Mouse (Mus musculus) neutrophil, adult 5-6 weeks (primary cell): Measurements from ENCODE around the gene Krtap4-1. TPM values are rescaled to one million over a fixed set of nuclear protein-coding genes. Genes with fewer than 3 reads are reported as not detected.
"Not testable (repeated sequence)": the region's sequence is repeated elsewhere in the genome, so short reads cannot be mapped to it uniquely, and the experiment has no call there.

Experiments
- ATAC-seq: fragments of 151-379, 151-347 bp; 2 replicates; pipeline ENCODE4 v1.8.0; 2017; ENCODE audit warnings: mild to moderate bottlenecking, moderate TSS enrichment; ENCODE audit not compliant: insufficient number of reproducible peaks, poor library complexity, low FRiP score, severe bottlenecking; ENCODE audit errors: extremely low read depth
- total RNA-seq: library from RNA; stranded (forward); fragments of 200-1000 nt; gene quantifications from 2 replicates; pipeline ENCODE4 v1.2.3, GENCODE M21; 2017

The Krtap4-1 gene
- total RNA-seq, 1 experiment from 2014 or later = not detected

DNA sequence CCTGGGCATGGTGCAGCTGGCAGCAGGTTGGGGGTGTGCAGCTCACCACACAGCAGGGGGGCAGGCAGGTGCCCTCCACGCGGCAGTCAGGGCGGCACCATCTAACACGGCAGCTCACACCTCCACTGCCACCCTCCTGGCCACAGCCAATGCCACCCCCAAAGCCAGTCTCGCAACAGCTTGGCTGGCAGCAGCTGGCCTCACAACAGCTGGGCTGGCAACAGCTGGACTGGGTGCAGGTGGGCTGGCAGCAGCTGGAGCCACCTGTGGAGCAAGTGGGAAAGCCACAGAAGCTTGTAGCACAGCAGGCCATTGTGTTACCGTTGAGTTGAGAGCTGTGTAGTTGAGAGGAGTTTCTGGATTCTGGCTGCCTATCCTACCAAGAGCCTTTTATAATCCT, 30.3 kb downstream of the Krtap4-1 start, which contains the start of gene Krtap9-3:
Gene Krtap9-3, minus strand, starts transcription at position 364 of the 400 bp plus-strand sequence.
- ATAC-seq = not testable (repeated sequence)

DNA sequence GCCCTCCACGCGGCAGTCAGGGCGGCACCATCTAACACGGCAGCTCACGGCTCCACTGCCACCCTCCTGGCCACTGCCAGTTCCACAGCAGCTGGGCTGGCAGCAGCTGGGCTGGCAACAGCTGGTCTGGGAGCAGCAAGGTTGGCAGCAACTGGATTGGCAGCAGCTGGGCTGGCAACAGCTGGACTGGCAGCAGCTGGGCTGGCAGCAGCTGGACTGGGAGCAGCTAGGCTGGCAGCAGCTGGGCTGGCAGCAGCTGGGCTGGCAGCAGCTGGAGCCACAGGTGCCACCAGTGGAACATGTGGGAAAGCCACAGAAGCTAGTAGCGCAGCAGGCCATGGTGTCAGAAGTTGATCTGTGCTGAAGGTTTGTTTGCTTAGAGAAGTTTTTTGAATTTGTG, 37.1 kb downstream of the Krtap4-1 start, which contains the start of gene Krtap1-3:
Gene Krtap1-3, minus strand, starts transcription at position 359 of the 400 bp plus-strand sequence.
- ATAC-seq = no peak

DNA sequence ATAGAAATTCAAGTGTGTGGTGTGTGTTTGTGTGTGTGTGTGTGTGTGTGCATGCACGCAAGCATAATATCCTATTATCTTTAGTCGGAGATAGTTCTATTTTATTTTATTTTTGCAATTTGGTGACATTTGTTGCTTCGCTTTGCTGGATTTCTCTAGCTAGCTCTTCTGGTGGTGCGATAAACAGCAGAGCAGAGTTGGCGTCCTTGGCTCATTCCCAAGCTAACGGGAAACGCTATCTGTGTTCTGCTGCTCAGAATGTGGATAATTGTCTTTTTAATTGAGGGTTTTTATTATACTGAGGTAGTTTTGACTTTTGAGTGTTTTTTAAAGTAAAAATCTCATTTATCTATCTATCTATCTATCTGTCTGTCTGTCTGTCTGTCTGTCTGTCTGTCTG, 42.9 kb downstream of the Krtap4-1 start:
- no peak for ATAC-seq

DNA sequence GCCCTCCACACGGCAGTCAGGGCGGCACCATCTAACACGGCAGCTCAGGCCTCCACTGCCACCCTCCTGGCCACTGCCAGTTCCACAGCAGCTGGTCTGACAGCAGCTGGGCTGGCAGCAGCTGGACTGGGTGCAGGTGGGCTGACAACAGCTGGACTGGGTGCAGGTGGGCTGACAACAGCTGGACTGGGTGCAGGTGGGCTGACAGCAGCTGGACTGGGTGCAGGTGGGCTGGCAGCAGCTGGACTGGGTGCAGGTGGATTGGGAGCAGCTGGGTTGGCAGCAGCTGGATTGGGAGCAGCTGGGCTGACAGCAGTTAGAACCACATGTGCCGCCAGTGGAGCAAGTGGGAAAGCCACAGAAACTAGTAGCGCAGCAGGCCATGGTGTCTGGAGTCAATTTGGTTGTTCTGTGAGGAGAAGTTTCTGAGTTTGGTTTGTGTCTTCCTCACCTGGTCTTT, 44.8 kb downstream of the Krtap4-1 start, which contains the start of gene Krtap1-4:
Gene Krtap1-4, minus strand, starts transcription at position 410 of the 460 bp plus-strand sequence.
- no peak for ATAC-seq

DNA sequence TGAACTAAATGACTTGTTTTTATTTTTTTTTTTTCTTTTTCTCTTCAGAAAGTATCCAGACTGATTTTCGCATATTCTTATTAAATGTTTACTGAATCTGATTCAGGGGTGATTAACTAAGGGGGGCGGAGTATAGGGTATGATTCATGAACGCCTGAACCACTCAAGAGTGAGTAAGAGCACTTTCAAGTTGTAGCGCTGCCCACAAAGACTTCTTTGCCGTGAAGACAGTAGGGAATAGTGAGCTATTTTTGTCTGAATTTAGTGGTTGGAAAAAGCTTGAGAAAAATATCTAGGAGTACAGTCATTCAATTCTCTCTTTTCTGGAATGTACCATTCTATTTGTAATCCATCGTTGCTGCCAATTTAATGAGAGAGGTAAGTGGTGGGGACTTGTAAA, 46.5 kb downstream of the Krtap4-1 start:
- ATAC-seq = no peak

DNA sequence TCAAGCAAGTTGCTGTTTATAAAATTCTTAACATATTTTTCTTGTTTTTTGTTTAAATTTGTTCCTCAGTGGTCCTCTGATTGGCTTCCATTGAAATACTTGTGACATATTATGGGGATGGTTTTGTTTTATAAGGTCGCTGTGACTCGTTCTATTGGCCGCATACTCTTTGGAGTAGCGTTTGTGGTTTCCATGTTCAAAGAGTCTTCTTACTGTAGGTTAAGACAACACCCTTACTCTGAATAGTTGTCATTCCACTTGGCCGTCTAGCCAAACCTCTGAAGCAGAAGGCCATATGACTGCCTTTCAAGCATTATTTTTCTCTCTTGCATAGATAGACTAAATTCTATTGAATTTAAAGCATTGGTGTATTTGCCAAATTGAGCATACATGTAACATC, 47.0 kb downstream of the Krtap4-1 start:
- ATAC-seq = no peak

DNA sequence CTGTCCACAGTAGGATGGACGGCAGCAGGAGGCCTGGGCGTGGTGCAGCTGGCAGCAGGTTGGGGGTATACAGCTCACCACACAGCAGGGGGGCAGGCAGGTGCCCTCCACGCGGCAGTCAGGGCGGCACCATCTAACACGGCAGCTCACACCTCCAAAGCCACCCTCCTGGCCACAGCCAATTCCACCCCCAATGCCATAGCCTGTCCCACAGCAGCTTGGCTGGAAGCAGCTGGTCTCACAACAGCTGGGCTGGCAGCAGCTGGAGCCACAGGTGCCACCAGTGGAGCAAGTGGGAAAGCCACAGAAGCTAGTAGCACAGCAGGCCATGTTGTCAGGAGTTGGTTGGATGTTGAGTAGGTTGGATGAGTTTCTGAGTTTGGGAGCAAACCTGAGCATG, 47.4 kb downstream of the Krtap4-1 start, which contains the start of gene Krtap1-5:
Gene Krtap1-5, minus strand, starts transcription at position 381 of the 400 bp plus-strand sequence.
- ATAC-seq = no peak

Other genes starting within 250 kb of the Krtap4-1 start
- 0.93 TPM in 1 of 2 replicates, not detected in the other for gene Krt10, start 238.9 kb downstream of the Krtap4-1 start, total RNA-seq
- 0.58 TPM in 1 of 2 replicates, not detected in the other for gene Krt12, start 206.0 kb downstream of the Krtap4-1 start, total RNA-seq
- not detected in 2 replicates for gene Krt20, start 190.1 kb downstream of the Krtap4-1 start, total RNA-seq
- 1.5 and 2.9 TPM in 2 replicates for gene Krt23, start 135.1 kb downstream of the Krtap4-1 start, total RNA-seq
- gene Krt39, start 106.9 kb downstream of the Krtap4-1 start, total RNA-seq = not detected in 2 replicates
- gene Krt40, start 85.1 kb downstream of the Krtap4-1 start, total RNA-seq = not detected in 2 replicates
- gene Krtap3-3, start 77.4 kb downstream of the Krtap4-1 start, total RNA-seq = not detected in 2 replicates
- gene Krtap3-2, start 71.4 kb downstream of the Krtap4-1 start, total RNA-seq = not detected in 2 replicates
- not detected in 2 replicates for gene Gm11939, start 68.8 kb downstream of the Krtap4-1 start, total RNA-seq
- gene Krtap3-1, start 61.6 kb downstream of the Krtap4-1 start, total RNA-seq = not detected in 2 replicates
- gene Krtap1-5, start 47.2 kb downstream of the Krtap4-1 start, total RNA-seq = not detected in 2 replicates
- gene Krtap1-4, start 44.6 kb downstream of the Krtap4-1 start, total RNA-seq = not detected in 2 replicates
- not detected in 2 replicates for gene Krtap1-3, start 36.9 kb downstream of the Krtap4-1 start, total RNA-seq
- not detected in 2 replicates for gene Krtap9-3, start 30.1 kb downstream of the Krtap4-1 start, total RNA-seq
- gene Gm11938, start 24.9 kb downstream of the Krtap4-1 start, total RNA-seq = not detected in 2 replicates
- gene Gm11937, start 18.0 kb downstream of the Krtap4-1 start, total RNA-seq = not detected in 2 replicates
- gene Krtap2-4, start 13.4 kb downstream of the Krtap4-1 start, total RNA-seq = not detected in 2 replicates
- gene Gm11562, start 7.8 kb downstream of the Krtap4-1 start, total RNA-seq = not detected in 2 replicates
- not detected in 2 replicates for gene Krtap4-2, start 6.8 kb upstream of the Krtap4-1 start, total RNA-seq
- gene Krtap4-7, start 15.9 kb upstream of the Krtap4-1 start, total RNA-seq = not detected in 2 replicates
- not detected in 2 replicates for gene Gm11555, start 22.0 kb upstream of the Krtap4-1 start, total RNA-seq
- gene Gm11563, start 30.7 kb upstream of the Krtap4-1 start, total RNA-seq = not detected in 2 replicates
- not detected in 2 replicates for gene Krtap4-6, start 37.7 kb upstream of the Krtap4-1 start, total RNA-seq
- gene Gm14190, start 62.5 kb upstream of the Krtap4-1 start, total RNA-seq = not detected in 2 replicates
- gene Gm14180, start 106.1 kb upstream of the Krtap4-1 start, total RNA-seq = not detected in 2 replicates
- not detected in 2 replicates for gene Gm11595, start 144.7 kb upstream of the Krtap4-1 start, total RNA-seq
- gene Krtap4-8, start 152.5 kb upstream of the Krtap4-1 start, total RNA-seq = not detected in 2 replicates
- gene Krtap4-9, start 157.0 kb upstream of the Krtap4-1 start, total RNA-seq = not detected in 2 replicates
- gene Gm11596, start 165.2 kb upstream of the Krtap4-1 start, total RNA-seq = not detected in 2 replicates
- not detected in 2 replicates for gene Gm11569, start 170.7 kb upstream of the Krtap4-1 start, total RNA-seq
- gene Gm11554, start 176.2 kb upstream of the Krtap4-1 start, total RNA-seq = not detected in 2 replicates
- not detected in 2 replicates for gene Krtap4-13, start 181.7 kb upstream of the Krtap4-1 start, total RNA-seq
- not detected in 2 replicates for gene Gm11564, start 187.4 kb upstream of the Krtap4-1 start, total RNA-seq
- gene 2300003K06Rik, start 209.8 kb upstream of the Krtap4-1 start, total RNA-seq = not detected in 2 replicates
- not detected in 2 replicates for gene Krtap4-16, start 223.4 kb upstream of the Krtap4-1 start, total RNA-seq
- not detected in 2 replicates for gene Gm11568, start 229.7 kb upstream of the Krtap4-1 start, total RNA-seq
- not detected in 2 replicates for gene Gm11559, start 236.2 kb upstream of the Krtap4-1 start, total RNA-seq
- gene Krtap9-1, start 245.2 kb upstream of the Krtap4-1 start, total RNA-seq = not detected in 2 replicates